Mouse (Mus musculus): ENCODE measurements around the gene Glb1.

- TF ChIP-seq ZNF384 (IDR thresholded peaks at IDR 0.05; ENCODE audit: low read depth, low read length) (0 out of 2 replicates have a peak, but pooled peaks have one; percentile 2), MAFK (IDR thresholded peaks at IDR 0.05; ENCODE audit: insufficient read depth, low read depth, low read length) (no peak)
Measured at GRCm38 (mm10) chr9:114385160-114385559, 15.7 kb upstream of the Glb1 start.

Measured in ES-E14 (cell line).